Mouse (Mus musculus) CH12.LX (cell line): Measurements from ENCODE around the gene Wdr24. TPM values are rescaled to one million over a fixed set of nuclear protein-coding genes. Genes with fewer than 3 reads are reported as not detected.

Source experiments
- DNase-seq: peaks from one replicate; pipeline ENCODE4 v3.0.0-alpha.2; 2013; ENCODE audit errors: extremely low read depth
- H3K27ac ChIP-seq: 2 replicates; pipeline ENCODE4 v1.5.1; 2012; ENCODE audit warnings: low read depth, mild to moderate bottlenecking, control low read depth, moderate library complexity; ENCODE audit not compliant: insufficient read depth
- H3K27me3 ChIP-seq: replicated peaks from 2 replicates; pipeline ENCODE3; 2012; ENCODE audit warnings: inconsistent platforms
- H3K36me3 ChIP-seq, 2 experiments: replicated peaks in 1 of 2; 2 replicates each; pipeline versions ENCODE3 to v1.6.1; 2012; ENCODE audit warnings: inconsistent platforms in 1 of 2, low read length in 1 of 2, mild to moderate bottlenecking in 1 of 2, mixed read lengths in 1 of 2, moderate library complexity in 1 of 2; ENCODE audit not compliant: control insufficient read depth in 1 of 2, insufficient read depth in 1 of 2
- H3K4me1 ChIP-seq, 2 experiments: 2 replicates each; pipeline ENCODE4 v1.6.1; 2012; ENCODE audit warnings: inconsistent platforms in 1 of 2, moderate library complexity in 1 of 2; ENCODE audit not compliant: insufficient read depth in 2 of 2, control insufficient read depth in 1 of 2
- H3K4me2 ChIP-seq: 2 replicates; pipeline ENCODE4 v1.6.1; 2012; ENCODE audit warnings: low read depth, mild to moderate bottlenecking, control low read depth; ENCODE audit not compliant: poor library complexity, insufficient read depth, severe bottlenecking
- H3K4me3 ChIP-seq, 3 experiments: fragments of 150-350 bp in 1 of 3; sonication (generic) in 1 of 3; replicated peaks in 1 of 3; 2 replicates each; pipeline versions ENCODE3 to v1.5.1; 2011 to 2012; ENCODE audit warnings: low read depth in 2 of 3, low read length in 2 of 3, mild to moderate bottlenecking in 2 of 3, moderate library complexity in 2 of 3, control low read depth in 1 of 3, improper control_type of control experiment in 1 of 3, inconsistent platforms in 1 of 3, mixed read lengths in 1 of 3; ENCODE audit not compliant: poor library complexity in 1 of 3
- H3K79me2 ChIP-seq: replicated peaks from 2 replicates; pipeline ENCODE4 v1.6.1; 2012; ENCODE audit warnings: mild to moderate bottlenecking, moderate library complexity; ENCODE audit not compliant: control insufficient read depth, poor library complexity, insufficient read depth, severe bottlenecking; ENCODE audit errors: extremely low read depth
- H3K9ac ChIP-seq: 2 replicates; pipeline ENCODE4 v1.6.1; 2012; ENCODE audit warnings: low read depth, mild to moderate bottlenecking, control low read depth, moderate library complexity; ENCODE audit not compliant: insufficient read depth
- H3K9me3 ChIP-seq: replicated peaks from 2 replicates; pipeline ENCODE3; 2012; ENCODE audit warnings: low read length, inconsistent platforms, mixed read lengths
- CHD2 ChIP-seq: IDR thresholded peaks from 2 replicates; pipeline ENCODE4 v1.6.1; 2011; ENCODE audit warnings: low read length, improper control_type of control experiment
- CTCF ChIP-seq, 2 experiments: IDR thresholded peaks in 1 of 2; conservative IDR thresholded peaks in 1 of 2; 2 replicates each; pipeline ENCODE4 v1.5.1; 2011 to 2012; ENCODE audit warnings: low read depth in 2 of 2, low read length in 2 of 2, improper control_type of control experiment in 1 of 2, inconsistent platforms in 1 of 2, mild to moderate bottlenecking in 1 of 2, moderate library complexity in 1 of 2
- E2F4 ChIP-seq: IDR thresholded peaks from 2 replicates; pipeline ENCODE4 v1.6.1; 2011; ENCODE audit warnings: low read depth, low read length, improper control_type of control experiment; ENCODE audit not compliant: insufficient replicate concordance
- GABPA ChIP-seq: IDR thresholded peaks from 2 replicates; pipeline ENCODE4 v1.6.1; 2012; ENCODE audit warnings: low read depth, low read length, improper control_type of control experiment, inconsistent platforms; ENCODE audit not compliant: insufficient replicate concordance
- IRF4 ChIP-seq: IDR thresholded peaks from 2 replicates; pipeline ENCODE4 v1.6.1; 2014; ENCODE audit warnings: low read depth, mild to moderate bottlenecking, inconsistent platforms, low read length, improper control_type of control experiment
- JUN ChIP-seq: IDR thresholded peaks from 2 replicates; pipeline ENCODE4 v1.6.1; 2011; ENCODE audit warnings: low read depth, mild to moderate bottlenecking, low read length, improper control_type of control experiment, moderate library complexity; ENCODE audit not compliant: insufficient read depth
- JUND ChIP-seq: conservative IDR thresholded peaks from 2 replicates; pipeline ENCODE4 v1.6.1; 2011; ENCODE audit warnings: low read depth, low read length, improper control_type of control experiment
- KAT2A ChIP-seq: IDR thresholded peaks from 2 replicates; pipeline ENCODE4 v1.6.1; 2012; ENCODE audit warnings: low read length, improper control_type of control experiment, inconsistent platforms; ENCODE audit not compliant: insufficient replicate concordance
- MEF2A ChIP-seq: IDR thresholded peaks from 2 replicates; pipeline ENCODE4 v1.6.1; 2014; ENCODE audit warnings: low read depth, mild to moderate bottlenecking, inconsistent platforms, low read length, improper control_type of control experiment, borderline replicate concordance
- NELFE ChIP-seq: IDR thresholded peaks from 2 replicates; pipeline ENCODE4 v1.6.1; 2011; ENCODE audit warnings: low read depth, low read length, improper control_type of control experiment
- POLR2AphosphoS2 ChIP-seq: IDR thresholded peaks from 2 replicates; pipeline ENCODE4 v1.6.1; 2011; ENCODE audit warnings: low read depth, low read length, improper control_type of control experiment
- RAD21 ChIP-seq: IDR thresholded peaks from 2 replicates; pipeline ENCODE4 v1.6.1; 2011; ENCODE audit warnings: low read depth, mild to moderate bottlenecking, low read length, improper control_type of control experiment, moderate library complexity
- SMC3 ChIP-seq: IDR thresholded peaks from 2 replicates; pipeline ENCODE4 v1.6.1; 2011; ENCODE audit warnings: low read depth, low read length, improper control_type of control experiment
- TBP ChIP-seq: conservative IDR thresholded peaks from 2 replicates; pipeline ENCODE4 v1.6.1; 2011; ENCODE audit warnings: low read depth, low read length, improper control_type of control experiment
- TCF12 ChIP-seq: IDR thresholded peaks from 2 replicates; pipeline ENCODE4 v1.6.1; 2014; ENCODE audit warnings: low read depth, mild to moderate bottlenecking, inconsistent platforms, low read length, improper control_type of control experiment
- UBTF ChIP-seq: IDR thresholded peaks from 2 replicates; pipeline ENCODE4 v1.6.1; 2012; ENCODE audit warnings: low read depth, mild to moderate bottlenecking, inconsistent platforms, low read length, improper control_type of control experiment, moderate library complexity
- ZKSCAN1 ChIP-seq: IDR thresholded peaks from 2 replicates; pipeline ENCODE4 v1.6.1; 2012; ENCODE audit warnings: low read depth, inconsistent platforms, low read length, improper control_type of control experiment, borderline replicate concordance
- dilution Hi-C: fragments of 300-500 bp; cut with MboI; formaldehyde crosslinking; loops from 2 replicates; pipeline ENCODE4 v1.14.3; 2020; ENCODE audit warnings: low sequenced_read_pairs; ENCODE audit not compliant: extremely low pct_unique_long_range_greater_than_20kb, extremely low pct_ligation_motif_present
- in situ Hi-C: fragments of 300-500 bp; cut with MboI; formaldehyde crosslinking; loops from 3 replicates; pipeline ENCODE4 v1.14.3; 2019; ENCODE audit warnings: low sequenced_read_pairs, low pct_ligation_motif_present, low pct_unique_long_range_greater_than_20kb, mixed read lengths
- polyA plus RNA-seq: library from polyadenylated mRNA; unstranded; fragments of >175 nt; gene quantifications from 2 replicates; pipeline ENCODE4 v1.2.1, GENCODE M21; 2012; ENCODE audit warnings: low read depth; ENCODE audit not compliant: insufficient read length
- total RNA-seq, 2 experiments: library from RNA; depleted of rRNA; stranded (reverse); fragments of 300-350 nt in 1 of 2; fragments of >200 nt in 1 of 2; gene quantifications; 2 replicates each; pipeline ENCODE4 v1.2.3; 2012 to 2014

The Wdr24 gene
- total and polyA plus RNA-seq, 3 experiments, result 20.4 to 28.6 (median 20.9) TPM

GRCm38 (mm10) chr17:25839455-25840235 lies 16.2 kb downstream of the Wdr24 start:
- H3K27ac ChIP-seq, result no peak overlapping the region
- peaks cover 73 to 84% of the 10 kb centered on the region in 2 experiments for H3K36me3 ChIP-seq
- no peak overlapping the region for H3K9ac ChIP-seq
- H3K4me2 ChIP-seq, result no peak overlapping the region
- H3K79me2 ChIP-seq, result peaks cover 14% of the 10 kb centered on the region
- dilution Hi-C loops, result no loop called here
- H3K27me3 ChIP-seq, result no peaks in the 10 kb centered on the region
- H3K4me1 ChIP-seq, result peaks cover 14 to 15% of the 10 kb centered on the region in 2 experiments
- no peak for TF ChIP-seq MEF2A
- TF ChIP-seq TCF12, result no peak
- TF ChIP-seq KAT2A, result no peak
- no peak for TF ChIP-seq SMC3
- no peak for TF ChIP-seq IRF4
- TF ChIP-seq RAD21, result no peak
- TF ChIP-seq ZKSCAN1, result no peak
- TF ChIP-seq UBTF, result no peak
- TF ChIP-seq CTCF (conservative IDR thresholded peaks at IDR 0.05 in 1 of 2, IDR thresholded peaks at IDR 0.05 in 1 of 2; ENCODE audit: low read depth in 2 of 2, low read length in 2 of 2), result no peak
- TF ChIP-seq E2F4, result no peak
- no peak for TF ChIP-seq JUND
- no peak for TF ChIP-seq NELFE
- no peak for TF ChIP-seq TBP
- TF ChIP-seq, all 38 proteins: peak for 0
- in situ Hi-C loops, result no loop called here
- Histone ChIP-seq H3K9me3 (no peaks in the 10 kb centered on the region), H3K4me3 (no peak overlapping the region)
- no peak for DNase-seq

- Histone ChIP-seq H3K4me3 (no peak overlapping the region), H3K9me3 (no peaks in the 10 kb centered on the region), H3K27me3 (no peaks in the 10 kb centered on the region), H3K4me2 (no peak overlapping the region), H3K36me3 (peaks cover 69 to 83% of the 10 kb centered on the region in 2 experiments), H3K9ac (no peak overlapping the region), H3K27ac (no peak overlapping the region), H3K79me2 (peaks cover 14% of the 10 kb centered on the region), H3K4me1 (peaks cover 12 to 15% of the 10 kb centered on the region in 2 experiments)
- no peak for DNase-seq
- dilution Hi-C loops (no loop called here), in situ Hi-C loops (no loop called here)
- TF ChIP-seq POLR2AphosphoS2 (no peak), E2F4 (no peak), CHD2 (no peak), CTCF (conservative IDR thresholded peaks at IDR 0.05 in 1 of 2, IDR thresholded peaks at IDR 0.05 in 1 of 2; ENCODE audit: low read depth in 2 of 2, low read length in 2 of 2) (no peak), JUN (no peak), GABPA (no peak)
These were observed 17.1 kb downstream of the Wdr24 start for GRCm38 (mm10) chr17:25840519-25840918.
